Mouse (Mus musculus) ES-E14 (cell line): ENCODE measurements around the gene Raver1. TPM values are rescaled to one million over a fixed set of nuclear protein-coding genes. Genes with fewer than 3 reads are reported as not detected.

Experiments
- DNase-seq: peaks from one replicate; pipeline ENCODE4 v3.0.0-alpha.2; 2013; ENCODE audit warnings: low read depth, low spot score
- H3K27ac ChIP-seq: 2 replicates; pipeline ENCODE4 v1.5.1; 2012; ENCODE audit warnings: low read depth, mild to moderate bottlenecking, low read length, moderate library complexity, mixed read lengths; ENCODE audit not compliant: poor library complexity, insufficient read depth, severe bottlenecking
- H3K36me3 ChIP-seq: 2 replicates; pipeline ENCODE4 v1.6.1; 2012; ENCODE audit warnings: mild to moderate bottlenecking, low read length, moderate library complexity, mixed read lengths; ENCODE audit not compliant: control insufficient read depth, poor library complexity, insufficient read depth, severe bottlenecking
- H3K4me1 ChIP-seq, 2 experiments: fragments of 150-350 bp in 1 of 2; sonication (generic) in 1 of 2; 2 replicates each; pipeline ENCODE4 v1.6.1; 2012; ENCODE audit warnings: low read length in 2 of 2, mild to moderate bottlenecking in 1 of 2, mixed read lengths in 1 of 2; ENCODE audit not compliant: control insufficient read depth in 2 of 2, insufficient read depth in 2 of 2, poor library complexity in 1 of 2
- H3K4me3 ChIP-seq, 2 experiments: fragments of 150-350 bp in 1 of 2; sonication (generic) in 1 of 2; 2 replicates each; pipeline ENCODE4 v1.5.1; 2012; ENCODE audit warnings: low read length in 2 of 2, low read depth in 1 of 2, mild to moderate bottlenecking in 1 of 2, mixed read lengths in 1 of 2; ENCODE audit not compliant: insufficient read depth in 1 of 2, poor library complexity in 1 of 2, severe bottlenecking in 1 of 2
- H3K9ac ChIP-seq: 2 replicates; pipeline ENCODE4 v1.6.1; 2012; ENCODE audit warnings: low read depth, mild to moderate bottlenecking, low read length, mixed read lengths; ENCODE audit not compliant: poor library complexity, insufficient read depth, severe bottlenecking
- H3K9me3 ChIP-seq: fragments of 150-350 bp; sonication (generic); 2 replicates; pipeline ENCODE4 v1.6.1; 2012; ENCODE audit warnings: low read depth, mild to moderate bottlenecking, low read length; ENCODE audit not compliant: control insufficient read depth, insufficient read depth
- CHD2 ChIP-seq: IDR thresholded peaks from 2 replicates; pipeline ENCODE4 v1.6.1; 2014; ENCODE audit warnings: mild to moderate bottlenecking, low read depth, low read length, inconsistent platforms
- HCFC1 ChIP-seq: IDR thresholded peaks from 2 replicates; pipeline ENCODE4 v1.6.1; 2012; ENCODE audit warnings: low read length, inconsistent platforms, borderline replicate concordance; ENCODE audit not compliant: insufficient read depth
- MAFK ChIP-seq: IDR thresholded peaks from 2 replicates; pipeline ENCODE4 v1.6.1; 2014; ENCODE audit warnings: mild to moderate bottlenecking, low read depth, low read length, inconsistent platforms; ENCODE audit not compliant: insufficient read depth
- ZC3H11A ChIP-seq: IDR thresholded peaks from 2 replicates; pipeline ENCODE4 v1.6.1; 2012; ENCODE audit warnings: low read depth, mild to moderate bottlenecking, inconsistent platforms, low read length, borderline replicate concordance
- ZNF384 ChIP-seq: IDR thresholded peaks from 2 replicates; pipeline ENCODE4 v1.6.1; 2012; ENCODE audit warnings: low read depth, low read length, inconsistent platforms
- in situ Hi-C, 2 experiments: fragments of 600-800 bp; cut with MboI; formaldehyde crosslinking; loops; one replicate each; pipeline ENCODE4 v1.15.1; 2025; ENCODE audit warnings: low sequenced_read_pairs in 2 of 2, inconsistent platforms in 1 of 2; ENCODE audit not compliant: unreplicated experiment in 2 of 2
- total RNA-seq: library from RNA; depleted of rRNA; stranded (reverse); fragments of 300-350 nt; gene quantifications from 2 replicates; pipeline ENCODE4 v1.2.3, GENCODE M21; 2012

The Raver1 gene
- total RNA-seq, 1 experiment = 26.3 TPM

DNA sequence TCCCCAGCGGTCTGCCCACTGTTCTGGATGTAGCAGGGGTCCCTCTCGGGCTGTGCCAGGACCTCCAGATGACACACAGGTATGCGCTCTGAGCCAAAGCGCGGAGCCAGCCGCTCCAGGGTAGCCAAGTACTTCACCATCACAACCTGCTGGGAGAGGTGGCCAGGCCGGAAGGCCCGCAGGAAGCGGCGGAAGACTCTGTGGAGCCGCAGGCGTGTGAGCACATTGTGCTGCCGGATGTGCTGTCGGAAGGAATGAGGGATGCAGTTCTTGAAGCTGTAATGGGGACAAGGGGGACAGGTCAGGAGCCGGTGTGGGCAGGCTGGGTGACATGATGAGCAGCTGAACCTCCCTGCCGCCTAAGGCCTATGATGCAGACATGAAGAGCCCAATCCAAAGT lies 29.7 kb upstream of the Raver1 start:
- H3K4me1 ChIP-seq = peaks cover 0 to 2% of the 10 kb centered on the region in 2 experiments; a peak in 2 of 4 replicates
- no peaks in the 10 kb centered on the region for H3K9me3 ChIP-seq
- peak overlapping the region; percentile 66 for H3K9ac ChIP-seq
- DNase-seq = no peak
- peaks cover 5% of the 10 kb centered on the region; the same call in 1 of the 2 replicates for H3K36me3 ChIP-seq
- in situ Hi-C loops = no loop called here
- TF ChIP-seq CHD2 (no peak), HCFC1 (no peak), MAFK (no peak), ZC3H11A (no peak), ZNF384 (no peak)
- peak overlapping the region; percentile 43 to 62; a peak in 3 of 4 replicates for H3K4me3 ChIP-seq
- no peak overlapping the region for H3K27ac ChIP-seq

GRCm38 (mm10) chr9:21117073-21117472 lies 25.3 kb upstream of the Raver1 start:
- TF ChIP-seq HCFC1 (no peak), CHD2 (no peak), ZC3H11A (no peak), ZNF384 (no peak), MAFK (no peak)
- no peak for DNase-seq
- no peak overlapping the region for H3K9ac ChIP-seq
- no peaks in the 10 kb centered on the region; a peak in 1 of 4 replicates for H3K4me1 ChIP-seq
- no peak overlapping the region for H3K4me3 ChIP-seq
- peaks cover 5% of the 10 kb centered on the region; the same call in 1 of the 2 replicates for H3K36me3 ChIP-seq
- in situ Hi-C loops = no loop called here
- no peak overlapping the region for H3K27ac ChIP-seq
- no peaks in the 10 kb centered on the region for H3K9me3 ChIP-seq

DNA sequence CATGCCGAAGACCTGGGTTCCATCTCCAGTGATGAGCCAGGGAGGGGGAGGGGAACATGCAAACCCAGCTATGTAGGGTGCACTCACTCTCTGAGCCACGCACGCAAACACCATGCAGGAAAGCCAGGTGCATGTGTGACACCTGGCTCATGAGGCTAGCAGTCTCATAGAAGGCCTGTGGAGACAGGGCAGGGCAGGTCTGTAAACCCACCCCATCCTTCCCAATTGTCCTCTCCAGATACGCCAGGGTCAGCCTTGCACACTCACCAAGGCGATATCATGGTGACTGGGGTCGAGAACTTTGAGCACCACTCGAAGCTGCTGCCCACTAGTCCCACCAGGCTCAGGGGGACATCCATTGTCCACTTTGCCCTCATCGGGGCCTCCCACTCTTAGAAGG lies 23.3 kb upstream of the Raver1 start:
- no peak for DNase-seq
- in situ Hi-C loops = no loop called here
- Histone ChIP-seq H3K9me3 (no peaks in the 10 kb centered on the region), H3K4me3 (no peak overlapping the region), H3K4me1 (peaks cover 0 to 5% of the 10 kb centered on the region in 2 experiments; a peak in 1 of 4 replicates), H3K36me3 (peaks cover 3% of the 10 kb centered on the region; the same call in 1 of the 2 replicates), H3K27ac (no peak overlapping the region), H3K9ac (no peak overlapping the region)
- TF ChIP-seq CHD2 (no peak), HCFC1 (no peak), MAFK (no peak)

GRCm38 (mm10) chr9:21114190-21114589 lies 22.4 kb upstream of the Raver1 start:
- Histone ChIP-seq H3K9me3 (no peaks in the 10 kb centered on the region), H3K4me3 (no peak overlapping the region), H3K27ac (no peak overlapping the region), H3K36me3 (no peaks in the 10 kb centered on the region), H3K4me1 (peaks cover 0 to 6% of the 10 kb centered on the region in 2 experiments; a peak in 1 of 4 replicates), H3K9ac (no peak overlapping the region)
- TF ChIP-seq ZC3H11A = no peak
- no peak for TF ChIP-seq ZNF384
- TF ChIP-seq HCFC1 = no peak
- no peak for TF ChIP-seq CHD2
- no peak for TF ChIP-seq MAFK
- no peak for DNase-seq
- in situ Hi-C loops = no loop called here

DNA sequence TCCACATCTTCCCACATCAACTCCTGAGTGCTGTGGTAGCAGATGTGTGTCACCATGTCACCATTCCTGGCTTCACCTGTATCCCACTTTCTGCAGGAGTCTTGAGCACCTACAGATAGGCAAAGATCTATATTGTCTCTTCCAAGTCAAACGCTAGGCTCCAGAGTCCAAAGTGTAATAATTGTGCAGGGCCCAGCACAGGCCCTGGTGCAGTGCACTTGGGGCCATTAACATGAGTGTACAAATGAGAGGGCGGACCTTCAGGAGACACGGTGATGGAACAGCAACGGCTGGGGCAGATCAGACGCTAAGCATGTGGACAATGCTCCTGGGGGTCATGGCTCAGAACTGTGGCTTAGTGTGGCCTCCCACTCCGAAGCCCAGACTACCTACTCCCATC lies 21.9 kb upstream of the Raver1 start:
- Histone ChIP-seq H3K36me3 (no peaks in the 10 kb centered on the region; the same call in 1 of the 2 replicates), H3K4me1 (peaks cover 3 to 9% of the 10 kb centered on the region in 2 experiments; a peak in 2 of 4 replicates), H3K4me3 (no peak overlapping the region), H3K27ac (no peak overlapping the region), H3K9me3 (no peaks in the 10 kb centered on the region), H3K9ac (no peak overlapping the region)
- TF ChIP-seq MAFK = no peak
- no peak for TF ChIP-seq ZC3H11A
- TF ChIP-seq ZNF384 = no peak
- no peak for TF ChIP-seq HCFC1
- no peak for TF ChIP-seq CHD2
- no peak for DNase-seq
- in situ Hi-C loops = no loop called here
